31 mouse cellular contexts compared by ENCODE assay signal in the genomic region with DNA sequence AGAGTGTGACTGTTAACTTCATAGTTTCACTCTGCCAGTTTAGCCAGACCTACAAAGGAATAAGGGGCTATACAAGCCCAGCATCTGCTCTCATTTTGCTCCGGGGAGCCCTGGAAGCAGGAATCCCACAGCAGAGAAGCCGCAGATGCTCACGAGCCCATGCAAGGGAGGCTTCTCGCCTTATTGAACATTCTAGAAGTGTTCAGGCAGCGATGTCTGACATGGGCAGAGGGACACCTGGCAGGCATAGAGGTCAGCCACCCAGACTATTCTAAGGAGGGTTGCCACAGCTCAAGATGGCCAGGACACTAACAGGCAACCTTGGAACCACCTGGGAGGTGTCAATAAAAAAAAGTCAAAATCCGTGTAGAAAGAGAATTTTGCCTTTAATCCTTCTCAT.
"Had no signal": no experiment of that assay in that cellular context is flagged by ENCODE, and none has a peak within 500 bp of the region (broad histone marks: within the 10 kb centered on the region; RNA-seq: fewer than 3 reads in every experiment).

No protein-coding gene starts in this region.

- DNase-seq: left cerebral cortex, postnatal 4 days; liver; liver, embryonic 13.5 days; liver, postnatal 0 days; lung, adult 18-20 months; lung, adult 2 months; lung, embryonic 14.5 days; lung, postnatal 10 days; lung, postnatal 14 days; lung, postnatal 36 days; lung, postnatal 4 days; midbrain, embryonic 14.5 days had no signal

- H3K36me3 ChIP-seq: limb, embryonic 10.5 days; limb, embryonic 12.5 days; limb, embryonic 13.5 days; limb, embryonic 15.5 days; liver, embryonic 12.5 days; liver, embryonic 13.5 days; liver, embryonic 15.5 days; lung, embryonic 15.5 days; midbrain, embryonic 10.5 days; midbrain, embryonic 12.5 days; midbrain, embryonic 15.5 days; neural tube, embryonic 12.5 days; neural tube, embryonic 13.5 days had no signal

- H3K27me3 ChIP-seq: limb, embryonic 13.5 days; limb, embryonic 15.5 days; liver, embryonic 12.5 days; liver, embryonic 13.5 days; liver, embryonic 15.5 days; lung, embryonic 15.5 days; megakaryocyte, embryonic 14.5 days; midbrain, embryonic 12.5 days; midbrain, embryonic 13.5 days; midbrain, embryonic 15.5 days; neural tube, embryonic 12.5 days; neural tube, embryonic 13.5 days had no signal

- ATAC-seq: liver, embryonic 12.5 days; liver, postnatal 0 days; lung, postnatal 0 days; midbrain, embryonic 13.5 days; midbrain, embryonic 15.5 days; midbrain, embryonic 16.5 days had no signal

- H3K4me3 ChIP-seq: limb, embryonic 10.5 days; limb, embryonic 12.5 days; limb, embryonic 13.5 days; limb, embryonic 15.5 days; liver, embryonic 12.5 days; liver, embryonic 13.5 days; liver, embryonic 15.5 days; lung, embryonic 15.5 days; megakaryocyte, embryonic 14.5 days; midbrain, embryonic 10.5 days; midbrain, embryonic 12.5 days; midbrain, embryonic 13.5 days; midbrain, embryonic 15.5 days; myocyte; neural tube, embryonic 12.5 days; neural tube, embryonic 13.5 days had no signal

- H3K27ac ChIP-seq: limb, embryonic 10.5 days; limb, embryonic 12.5 days; limb, embryonic 13.5 days; limb, embryonic 15.5 days; liver, embryonic 12.5 days; liver, embryonic 13.5 days; liver, embryonic 14.5 days; liver, embryonic 15.5 days; lung, embryonic 15.5 days; macrophage; midbrain, embryonic 10.5 days; midbrain, embryonic 12.5 days; midbrain, embryonic 13.5 days; midbrain, embryonic 15.5 days; neural tube, embryonic 12.5 days; neural tube, embryonic 13.5 days had no signal

- H3K9me3 ChIP-seq: limb, embryonic 10.5 days; limb, embryonic 12.5 days; limb, embryonic 13.5 days; limb, embryonic 15.5 days; liver, embryonic 12.5 days; liver, embryonic 13.5 days; liver, embryonic 15.5 days; lung, embryonic 15.5 days; midbrain, embryonic 10.5 days; midbrain, embryonic 12.5 days; midbrain, embryonic 13.5 days; midbrain, embryonic 15.5 days; neural tube, embryonic 12.5 days; neural tube, embryonic 13.5 days had no signal

- H3K4me1 ChIP-seq: limb, embryonic 15.5 days; liver, embryonic 12.5 days; liver, embryonic 13.5 days; liver, embryonic 15.5 days; lung, embryonic 15.5 days; megakaryocyte, embryonic 14.5 days had no signal
